Mouse (Mus musculus): Measurements from ENCODE around the gene Phlda3. TPM values are rescaled to one million over a fixed set of nuclear protein-coding genes. Genes with fewer than 3 reads are reported as not detected.
A peak's percentile ranks its signal among the peaks of the same experiment; 100 is the strongest.

The Phlda3 gene
- polyA plus RNA-seq, 1 experiment from 2014 or later: 78.4 TPM

GRCm38 (mm10) chr1:135770896-135771572, 5.1 kb downstream of the Phlda3 start:
- Histone ChIP-seq H3K4me3 (replicated peaks; ENCODE audit: low read depth, low read length) (no peak overlapping the region), H3K9me3 (replicated peaks; ENCODE audit: low read length) (no peaks in the 10 kb centered on the region), H3K4me2 (ENCODE audit: low read length) (no peak overlapping the region; the same call in 1 of the 2 replicates), H3K9ac (ENCODE audit: low read depth, low read length) (no peak overlapping the region), H3K4me1 (replicated peaks; ENCODE audit: insufficient read depth, low read length) (peaks cover 34% of the 10 kb centered on the region), H3K27me3 (ENCODE audit: insufficient read depth, low read length) (no peaks in the 10 kb centered on the region), H3K27ac (peak overlapping the region; percentile 25; the same call in 1 of the 2 replicates), H3K36me3 (ENCODE audit: insufficient read depth, low read length) (peaks cover 6% of the 10 kb centered on the region; the same call in 1 of the 2 replicates)
- DNase-seq (ENCODE audit: low spot score) (peak; percentile 59), ATAC-seq (replicated peaks; ENCODE audit: low FRiP score, low read depth) (peak; percentile 23; the same call in 1 of the 2 replicates)
- WGBS: 41% methylated on average over 12 of the region's 12 CpGs
- TF ChIP-seq CTCF (IDR thresholded peaks at IDR 0.05; ENCODE audit: low read depth): no peak

DNA sequence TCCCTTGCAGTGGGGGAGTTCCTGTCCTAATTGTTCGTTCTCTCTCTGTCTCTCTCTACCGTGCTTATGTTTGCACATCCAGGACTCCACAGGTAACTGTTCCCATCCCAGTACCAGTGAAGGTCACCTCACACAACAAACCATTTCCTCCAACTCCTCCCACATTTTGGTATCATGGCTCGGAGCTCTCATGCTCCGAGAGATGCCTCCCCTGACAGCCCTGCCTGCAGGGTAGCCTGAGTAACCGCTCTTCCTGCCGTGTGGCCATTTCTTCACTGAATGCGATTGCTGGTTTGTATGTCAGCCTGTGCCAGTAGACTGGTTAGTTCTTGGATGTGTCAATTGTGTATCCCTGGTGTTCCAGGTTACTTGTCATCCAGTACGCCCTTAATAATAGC, 5.7 kb downstream of the Phlda3 start:
- H3K27me3 ChIP-seq (ENCODE audit: insufficient read depth, low read length): no peaks in the 10 kb centered on the region
- ATAC-seq (replicated peaks; ENCODE audit: low FRiP score, low read depth): no peak
- no peak overlapping the region for H3K4me3 ChIP-seq (replicated peaks; ENCODE audit: low read depth, low read length)
- DNase-seq (ENCODE audit: low spot score): no peak
- H3K9ac ChIP-seq (ENCODE audit: low read depth, low read length): no peak overlapping the region
- H3K4me1 ChIP-seq (replicated peaks; ENCODE audit: insufficient read depth, low read length): peaks cover 39% of the 10 kb centered on the region
- 41% methylated on average over 8 of the region's 8 CpGs for WGBS
- H3K9me3 ChIP-seq (replicated peaks; ENCODE audit: low read length): no peaks in the 10 kb centered on the region
- H3K36me3 ChIP-seq (ENCODE audit: insufficient read depth, low read length): peaks cover 6% of the 10 kb centered on the region; the same call in 1 of the 2 replicates
- H3K27ac ChIP-seq: no peak overlapping the region
- no peak overlapping the region for H3K4me2 ChIP-seq (ENCODE audit: low read length)
- TF ChIP-seq CTCF (IDR thresholded peaks at IDR 0.05; ENCODE audit: low read depth): no peak

DNA sequence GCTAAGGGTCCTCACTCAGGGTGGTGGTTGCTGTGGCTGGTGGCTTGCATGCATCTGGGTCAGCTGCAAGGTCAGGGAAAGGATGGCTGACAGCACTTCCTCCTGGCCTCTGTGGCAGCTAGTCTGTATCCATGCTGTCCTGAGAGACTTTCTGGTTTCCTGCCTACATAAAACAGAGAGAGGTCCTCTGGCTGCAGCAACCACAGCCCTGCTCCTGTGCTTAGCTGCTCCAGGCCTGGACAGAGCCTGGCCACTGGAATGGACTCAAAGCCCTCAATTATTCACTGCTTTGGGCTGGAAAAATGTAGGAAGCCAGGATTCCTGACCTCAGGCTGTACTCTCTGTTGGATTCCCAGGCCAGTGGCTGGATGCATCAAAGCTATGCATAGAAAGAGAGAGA, 10.7 kb downstream of the Phlda3 start:
- no peak for DNase-seq (ENCODE audit: low spot score)
- Histone ChIP-seq H3K9me3 (replicated peaks; ENCODE audit: low read length) (no peaks in the 10 kb centered on the region), H3K4me2 (ENCODE audit: low read length) (no peak overlapping the region), H3K27ac (peak overlapping the region; percentile 44; the same call in 1 of the 2 replicates), H3K4me1 (replicated peaks; ENCODE audit: insufficient read depth, low read length) (peaks cover 26% of the 10 kb centered on the region), H3K9ac (ENCODE audit: low read depth, low read length) (no peak overlapping the region), H3K36me3 (ENCODE audit: insufficient read depth, low read length) (no peaks in the 10 kb centered on the region), H3K27me3 (ENCODE audit: insufficient read depth, low read length) (no peaks in the 10 kb centered on the region), H3K4me3 (replicated peaks; ENCODE audit: low read depth, low read length) (no peak overlapping the region)
- ATAC-seq (replicated peaks; ENCODE audit: low FRiP score, low read depth): no peak
- no peak for TF ChIP-seq CTCF (IDR thresholded peaks at IDR 0.05; ENCODE audit: low read depth)

- ATAC-seq (replicated peaks; ENCODE audit: low FRiP score, low read depth) (no peak), DNase-seq (ENCODE audit: low spot score) (no peak)
- Histone ChIP-seq H3K4me3 (replicated peaks; ENCODE audit: low read depth, low read length) (no peak overlapping the region), H3K4me1 (replicated peaks; ENCODE audit: insufficient read depth, low read length) (peaks cover 26% of the 10 kb centered on the region), H3K4me2 (ENCODE audit: low read length) (no peak overlapping the region), H3K9ac (ENCODE audit: low read depth, low read length) (no peak overlapping the region), H3K27ac (no peak overlapping the region), H3K36me3 (ENCODE audit: insufficient read depth, low read length) (no peaks in the 10 kb centered on the region), H3K9me3 (replicated peaks; ENCODE audit: low read length) (no peaks in the 10 kb centered on the region), H3K27me3 (ENCODE audit: insufficient read depth, low read length) (no peaks in the 10 kb centered on the region)
- TF ChIP-seq CTCF (IDR thresholded peaks at IDR 0.05; ENCODE audit: low read depth): no peak
- WGBS: 93% methylated on average over 1 of the region's 1 CpGs
These were observed 11.1 kb downstream of the Phlda3 start for GRCm38 (mm10) chr1:135777046-135777445.

- WGBS: 10% methylated on average over 22 of the region's 22 CpGs
- ATAC-seq (replicated peaks; ENCODE audit: low FRiP score, low read depth): peak; percentile 82
- H3K9ac ChIP-seq (ENCODE audit: low read depth, low read length): no peak within 1 kb of the TSS
These were observed 13.0 kb downstream of the Phlda3 start, which contains the start of gene Tnni1 for GRCm38 (mm10) chr1:135778780-135779535. Gene Tnni1 (plus strand): TSS chr1:135779434.

GRCm38 (mm10) chr1:135780649-135781048, 14.7 kb downstream of the Phlda3 start:
- H3K4me3 ChIP-seq (replicated peaks; ENCODE audit: low read depth, low read length): no peak overlapping the region
- no peaks in the 10 kb centered on the region for H3K27me3 ChIP-seq (ENCODE audit: insufficient read depth, low read length)
- no peaks in the 10 kb centered on the region for H3K36me3 ChIP-seq (ENCODE audit: insufficient read depth, low read length)
- peaks cover 24% of the 10 kb centered on the region for H3K4me1 ChIP-seq (replicated peaks; ENCODE audit: insufficient read depth, low read length)
- no peak for TF ChIP-seq CTCF (IDR thresholded peaks at IDR 0.05; ENCODE audit: low read depth)
- H3K4me2 ChIP-seq (ENCODE audit: low read length): no peak overlapping the region
- no peak overlapping the region for H3K27ac ChIP-seq
- H3K9me3 ChIP-seq (replicated peaks; ENCODE audit: low read length): no peaks in the 10 kb centered on the region
- ATAC-seq (replicated peaks; ENCODE audit: low FRiP score, low read depth) (no peak), DNase-seq (ENCODE audit: low spot score) (no peak)
- 34% methylated on average over 4 of the region's 4 CpGs for WGBS
- H3K9ac ChIP-seq (ENCODE audit: low read depth, low read length): no peak overlapping the region; the same call in 1 of the 2 replicates

More at GRCm38 (mm10) chr1:135778780-135779535, 13.0 kb downstream of the Phlda3 start, which contains the start of gene Tnni1:
- Histone ChIP-seq H3K4me1 (replicated peaks; ENCODE audit: insufficient read depth, low read length) (peaks cover 26% of the 10 kb centered on the region), H3K27me3 (ENCODE audit: insufficient read depth, low read length) (no peaks in the 10 kb centered on the region), H3K36me3 (ENCODE audit: insufficient read depth, low read length) (no peaks in the 10 kb centered on the region), H3K27ac (peak within 1 kb of the TSS; percentile 71), H3K9me3 (replicated peaks; ENCODE audit: low read length) (no peaks in the 10 kb centered on the region), H3K4me3 (replicated peaks; ENCODE audit: low read depth, low read length) (no peak within 1 kb of the TSS), H3K4me2 (ENCODE audit: low read length) (peak within 1 kb of the TSS; percentile 32; the same call in 1 of the 2 replicates)
- peak; percentile 90 for DNase-seq (ENCODE audit: low spot score)
- TF ChIP-seq CTCF (IDR thresholded peaks at IDR 0.05; ENCODE audit: low read depth): no peak

Data from kidney, postnatal 0 days (tissue).